Mouse (Mus musculus) bone marrow, adult 2 months (tissue): Measurements from ENCODE around the gene Lonp2.

Experiments used
- CTCF ChIP-seq: fragments of 200-500 bp; IDR thresholded peaks from 2 replicates; pipeline ENCODE4 v1.5.1; 2011; ENCODE audit warnings: low read length, control low read depth; ENCODE audit not compliant: control insufficient read depth, insufficient read depth
- POLR2A ChIP-seq: fragments of 200-500 bp; IDR thresholded peaks from 2 replicates; pipeline ENCODE4 v1.6.1; 2011; ENCODE audit warnings: low read depth, mild to moderate bottlenecking, control low read depth, low read length, borderline replicate concordance; ENCODE audit not compliant: control insufficient read depth

DNA sequence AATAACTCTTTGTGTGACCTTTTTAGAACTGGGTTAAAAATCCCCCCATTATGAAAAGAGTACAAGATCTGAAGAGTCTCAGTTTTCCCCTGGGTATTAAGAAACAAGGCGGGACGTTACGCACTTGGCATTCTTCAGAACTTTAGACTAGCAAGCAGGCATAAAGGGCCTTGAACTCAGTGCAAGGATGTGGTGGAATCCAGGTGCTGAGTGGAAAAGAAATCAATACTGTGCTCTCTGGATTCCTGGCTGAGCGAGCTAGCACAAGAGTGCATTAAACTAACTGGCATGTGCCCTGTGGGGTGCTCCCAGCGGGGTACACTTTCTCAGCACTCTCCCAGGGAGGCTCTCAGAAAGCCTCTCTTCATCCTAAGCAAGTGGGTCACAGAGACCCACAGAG lies 139.0 kb downstream of the Lonp2 start:
- TF ChIP-seq POLR2A (no peak), CTCF (no peak)
